Mouse (Mus musculus): ENCODE results near the gene Ncapd3. TPM values are rescaled to one million over a fixed set of nuclear protein-coding genes. Genes with fewer than 3 reads are reported as not detected.

Gene Ncapd3
- polyA plus RNA-seq, 1 experiment from 2014 or later, result 42.3 TPM

- no peak overlapping the region for H3K9ac ChIP-seq (replicated peaks; ENCODE audit: low read length)
- no peaks in the 10 kb centered on the region for H3K27me3 ChIP-seq (ENCODE audit: control insufficient read depth, insufficient read depth, low read length)
- no peaks in the 10 kb centered on the region for H3K9me3 ChIP-seq (replicated peaks; ENCODE audit: control insufficient read depth, low read length)
- 91% methylated on average over 6 of the region's 6 CpGs for WGBS
- DNase-seq (ENCODE audit: low spot score) (no peak), ATAC-seq (replicated peaks; ENCODE audit: insufficient number of reproducible peaks, low FRiP score, low TSS enrichment, low read depth) (no peak)
- peaks cover 6% of the 10 kb centered on the region for H3K36me3 ChIP-seq (replicated peaks; ENCODE audit: control insufficient read depth, insufficient read depth, low read depth, low read length)
- no peak overlapping the region for H3K4me2 ChIP-seq (ENCODE audit: low read depth, low read length)
- no peak overlapping the region for H3K4me3 ChIP-seq (ENCODE audit: low read depth, low read length)
- no peaks in the 10 kb centered on the region for H3K4me1 ChIP-seq (ENCODE audit: control insufficient read depth, insufficient read depth, low read length)
- no peak overlapping the region for H3K27ac ChIP-seq (replicated peaks; ENCODE audit: low read depth, low read length)
Measured at GRCm38 (mm10) chr9:27092916-27093315, 62.9 kb downstream of the Ncapd3 start.

GRCm38 (mm10) chr9:27098092-27098491, 68.1 kb downstream of the Ncapd3 start:
- no peak overlapping the region for H3K4me3 ChIP-seq (ENCODE audit: low read depth, low read length)
- H3K4me2 ChIP-seq (ENCODE audit: low read depth, low read length), result no peak overlapping the region
- peaks cover 7% of the 10 kb centered on the region for H3K36me3 ChIP-seq (replicated peaks; ENCODE audit: control insufficient read depth, insufficient read depth, low read depth, low read length)
- H3K9ac ChIP-seq (replicated peaks; ENCODE audit: low read length), result no peak overlapping the region
- WGBS, result 35% methylated on average over 4 of the region's 4 CpGs
- ATAC-seq (replicated peaks; ENCODE audit: insufficient number of reproducible peaks, low FRiP score, low TSS enrichment, low read depth) (no peak), DNase-seq (ENCODE audit: low spot score) (no peak)
- H3K9me3 ChIP-seq (replicated peaks; ENCODE audit: control insufficient read depth, low read length), result no peaks in the 10 kb centered on the region
- no peaks in the 10 kb centered on the region for H3K4me1 ChIP-seq (ENCODE audit: control insufficient read depth, insufficient read depth, low read length)
- H3K27ac ChIP-seq (replicated peaks; ENCODE audit: low read depth, low read length), result no peak overlapping the region
- H3K27me3 ChIP-seq (ENCODE audit: control insufficient read depth, insufficient read depth, low read length), result no peaks in the 10 kb centered on the region

GRCm38 (mm10) chr9:27098557-27098956, 68.6 kb downstream of the Ncapd3 start:
- Histone ChIP-seq H3K4me2 (ENCODE audit: low read depth, low read length) (no peak overlapping the region), H3K9ac (replicated peaks; ENCODE audit: low read length) (no peak overlapping the region), H3K36me3 (replicated peaks; ENCODE audit: control insufficient read depth, insufficient read depth, low read depth, low read length) (peaks cover 7% of the 10 kb centered on the region), H3K9me3 (replicated peaks; ENCODE audit: control insufficient read depth, low read length) (no peaks in the 10 kb centered on the region), H3K4me1 (ENCODE audit: control insufficient read depth, insufficient read depth, low read length) (no peaks in the 10 kb centered on the region), H3K27me3 (ENCODE audit: control insufficient read depth, insufficient read depth, low read length) (no peaks in the 10 kb centered on the region), H3K27ac (replicated peaks; ENCODE audit: low read depth, low read length) (no peak overlapping the region), H3K4me3 (ENCODE audit: low read depth, low read length) (no peak overlapping the region)
- DNase-seq (ENCODE audit: low spot score), result no peak
- no peak for ATAC-seq (replicated peaks; ENCODE audit: insufficient number of reproducible peaks, low FRiP score, low TSS enrichment, low read depth)
- 79% methylated on average over 8 of the region's 8 CpGs for WGBS

- H3K4me3 ChIP-seq (ENCODE audit: low read depth, low read length), result no peak overlapping the region
- no peaks in the 10 kb centered on the region for H3K9me3 ChIP-seq (replicated peaks; ENCODE audit: control insufficient read depth, low read length)
- WGBS, result 87% methylated on average over 4 of the region's 4 CpGs
- H3K27ac ChIP-seq (replicated peaks; ENCODE audit: low read depth, low read length), result no peak overlapping the region
- H3K4me2 ChIP-seq (ENCODE audit: low read depth, low read length), result no peak overlapping the region
- H3K36me3 ChIP-seq (replicated peaks; ENCODE audit: control insufficient read depth, insufficient read depth, low read depth, low read length), result peaks cover 7% of the 10 kb centered on the region
- DNase-seq (ENCODE audit: low spot score) (no peak), ATAC-seq (replicated peaks; ENCODE audit: insufficient number of reproducible peaks, low FRiP score, low TSS enrichment, low read depth) (no peak)
- H3K4me1 ChIP-seq (ENCODE audit: control insufficient read depth, insufficient read depth, low read length), result no peaks in the 10 kb centered on the region
- H3K27me3 ChIP-seq (ENCODE audit: control insufficient read depth, insufficient read depth, low read length), result no peaks in the 10 kb centered on the region
- no peak overlapping the region for H3K9ac ChIP-seq (replicated peaks; ENCODE audit: low read length)
Measured at GRCm38 (mm10) chr9:27099474-27099873, 69.5 kb downstream of the Ncapd3 start.

GRCm38 (mm10) chr9:27101466-27101865, 71.5 kb downstream of the Ncapd3 start:
- no peaks in the 10 kb centered on the region for H3K4me1 ChIP-seq (ENCODE audit: control insufficient read depth, insufficient read depth, low read length)
- H3K27me3 ChIP-seq (ENCODE audit: control insufficient read depth, insufficient read depth, low read length), result no peaks in the 10 kb centered on the region
- H3K9ac ChIP-seq (replicated peaks; ENCODE audit: low read length), result no peak overlapping the region
- DNase-seq (ENCODE audit: low spot score) (no peak), ATAC-seq (replicated peaks; ENCODE audit: insufficient number of reproducible peaks, low FRiP score, low TSS enrichment, low read depth) (no peak)
- no peak overlapping the region for H3K4me3 ChIP-seq (ENCODE audit: low read depth, low read length)
- no peak overlapping the region for H3K27ac ChIP-seq (replicated peaks; ENCODE audit: low read depth, low read length)
- no peaks in the 10 kb centered on the region for H3K9me3 ChIP-seq (replicated peaks; ENCODE audit: control insufficient read depth, low read length)
- peaks cover 7% of the 10 kb centered on the region for H3K36me3 ChIP-seq (replicated peaks; ENCODE audit: control insufficient read depth, insufficient read depth, low read depth, low read length)
- H3K4me2 ChIP-seq (ENCODE audit: low read depth, low read length), result no peak overlapping the region
- WGBS, result 88% methylated on average over 6 of the region's 6 CpGs

GRCm38 (mm10) chr9:27106081-27106480, 76.1 kb downstream of the Ncapd3 start:
- DNase-seq (ENCODE audit: low spot score) (peak; percentile 69), ATAC-seq (replicated peaks; ENCODE audit: insufficient number of reproducible peaks, low FRiP score, low TSS enrichment, low read depth) (no peak)
- Histone ChIP-seq H3K4me1 (ENCODE audit: control insufficient read depth, insufficient read depth, low read length) (no peaks in the 10 kb centered on the region), H3K4me3 (ENCODE audit: low read depth, low read length) (no peak overlapping the region), H3K27ac (replicated peaks; ENCODE audit: low read depth, low read length) (no peak overlapping the region), H3K36me3 (replicated peaks; ENCODE audit: control insufficient read depth, insufficient read depth, low read depth, low read length) (no peaks in the 10 kb centered on the region; the same call in none of the 2 replicates), H3K4me2 (ENCODE audit: low read depth, low read length) (no peak overlapping the region), H3K9me3 (replicated peaks; ENCODE audit: control insufficient read depth, low read length) (no peaks in the 10 kb centered on the region), H3K9ac (replicated peaks; ENCODE audit: low read length) (no peak overlapping the region), H3K27me3 (ENCODE audit: control insufficient read depth, insufficient read depth, low read length) (no peaks in the 10 kb centered on the region)
- WGBS, result 76% methylated on average over 1 of the region's 1 CpGs

- no peak overlapping the region for H3K4me2 ChIP-seq (ENCODE audit: low read depth, low read length)
- no peak for DNase-seq (ENCODE audit: low spot score)
- H3K4me1 ChIP-seq (ENCODE audit: control insufficient read depth, insufficient read depth, low read length), result no peaks in the 10 kb centered on the region
- no peak overlapping the region for H3K4me3 ChIP-seq (ENCODE audit: low read depth, low read length)
- WGBS, result 91% methylated on average over 4 of the region's 4 CpGs
- H3K27me3 ChIP-seq (ENCODE audit: control insufficient read depth, insufficient read depth, low read length), result no peaks in the 10 kb centered on the region
- ATAC-seq (replicated peaks; ENCODE audit: insufficient number of reproducible peaks, low FRiP score, low TSS enrichment, low read depth), result no peak
- H3K36me3 ChIP-seq (replicated peaks; ENCODE audit: control insufficient read depth, insufficient read depth, low read depth, low read length), result no peaks in the 10 kb centered on the region; the same call in none of the 2 replicates
- no peak overlapping the region for H3K27ac ChIP-seq (replicated peaks; ENCODE audit: low read depth, low read length)
- H3K9ac ChIP-seq (replicated peaks; ENCODE audit: low read length), result no peak overlapping the region
- no peaks in the 10 kb centered on the region for H3K9me3 ChIP-seq (replicated peaks; ENCODE audit: control insufficient read depth, low read length)
Measured at GRCm38 (mm10) chr9:27108451-27108850, 78.5 kb downstream of the Ncapd3 start.

GRCm38 (mm10) chr9:27109533-27110514, 79.8 kb downstream of the Ncapd3 start:
- H3K36me3 ChIP-seq (replicated peaks; ENCODE audit: control insufficient read depth, insufficient read depth, low read depth, low read length), result no peaks in the 10 kb centered on the region; the same call in 1 of the 2 replicates
- no peak overlapping the region for H3K4me3 ChIP-seq (ENCODE audit: low read depth, low read length)
- H3K4me2 ChIP-seq (ENCODE audit: low read depth, low read length), result no peak overlapping the region
- no peaks in the 10 kb centered on the region for H3K4me1 ChIP-seq (ENCODE audit: control insufficient read depth, insufficient read depth, low read length)
- no peak for DNase-seq (ENCODE audit: low spot score)
- no peak for ATAC-seq (replicated peaks; ENCODE audit: insufficient number of reproducible peaks, low FRiP score, low TSS enrichment, low read depth)
- no peaks in the 10 kb centered on the region for H3K9me3 ChIP-seq (replicated peaks; ENCODE audit: control insufficient read depth, low read length)
- 83% methylated on average over 22 of the region's 22 CpGs for WGBS
- no peak overlapping the region for H3K27ac ChIP-seq (replicated peaks; ENCODE audit: low read depth, low read length)
- no peak overlapping the region for H3K9ac ChIP-seq (replicated peaks; ENCODE audit: low read length)
- H3K27me3 ChIP-seq (ENCODE audit: control insufficient read depth, insufficient read depth, low read length), result no peaks in the 10 kb centered on the region
